Mouse (Mus musculus) thymus, adult 2 months (tissue): ENCODE measurements at regions not wholly inside any gene's neighbourhood (a gene's known extent, or its start where the extent isn't known, plus 50 kb on each side); places are given as distances from the start of the nearest gene placed in this dataset.

Experiments used
- CTCF ChIP-seq: fragments of 200-500 bp; IDR thresholded peaks from 2 replicates; pipeline ENCODE4 v1.5.1; 2012; ENCODE audit warnings: mild to moderate bottlenecking, control low read depth, low read length, moderate library complexity, borderline replicate concordance; ENCODE audit not compliant: control insufficient read depth, poor library complexity, insufficient read depth; ENCODE audit errors: extremely low read depth
- POLR2A ChIP-seq: fragments of 200-500 bp; IDR thresholded peaks from 2 replicates; pipeline ENCODE4 v1.6.1; 2012; ENCODE audit warnings: mild to moderate bottlenecking, low read length, control low read depth, moderate library complexity; ENCODE audit not compliant: control insufficient read depth, poor library complexity, insufficient read depth; ENCODE audit errors: extremely low read depth

- TF ChIP-seq CTCF = no peak
- no peak for TF ChIP-seq POLR2A
Measured at GRCm38 (mm10) chr2:79537126-79537875, 80.7 kb upstream of the Cerkl start.
